Mouse (Mus musculus): ENCODE results near the gene 4930564D02Rik. TPM values are rescaled to one million over a fixed set of nuclear protein-coding genes. Genes with fewer than 3 reads are reported as not detected.

Gene 4930564D02Rik
- polyA plus RNA-seq, 1 experiment from 2014 or later = not detected

GRCm38 (mm10) chr3:105052937-105053697, 13.5 kb upstream of the 4930564D02Rik start, which contains the start of gene Cttnbp2nl:
Cttnbp2nl (minus strand) TSS chr3:105053146.
- Histone ChIP-seq H3K4me2 (ENCODE audit: low read depth, severe bottlenecking) (peak within 1 kb of the TSS; percentile 83), H3K9ac (ENCODE audit: low read length) (peak within 1 kb of the TSS; percentile 84), H3K9me3 (ENCODE audit: control insufficient read depth, low read length) (no peaks in the 10 kb centered on the region), H3K27ac (replicated peaks; ENCODE audit: low read depth, low read length) (peak within 1 kb of the TSS; percentile 57; the same call in 1 of the 2 replicates), H3K27me3 (ENCODE audit: control insufficient read depth, insufficient read depth, low read length) (no peaks in the 10 kb centered on the region), H3K4me3 (ENCODE audit: low read depth, low read length) (peak within 1 kb of the TSS; percentile 89), H3K4me1 (ENCODE audit: control insufficient read depth, insufficient read depth, low read length) (peaks cover 13% of the 10 kb centered on the region), H3K36me3 (ENCODE audit: control insufficient read depth, insufficient read depth, low read length) (peaks cover 3% of the 10 kb centered on the region; the same call in 1 of the 2 replicates)
- peak; percentile 99 for ATAC-seq (ENCODE audit: insufficient number of reproducible peaks, low FRiP score, low TSS enrichment, low read depth)
- WGBS = 4% methylated on average over 31 of the region's 31 CpGs
- peak; percentile 99 for DNase-seq (ENCODE audit: low spot score)

- peak overlapping the region; percentile 57 for H3K4me2 ChIP-seq (ENCODE audit: low read depth, severe bottlenecking)
- ATAC-seq (ENCODE audit: insufficient number of reproducible peaks, low FRiP score, low TSS enrichment, low read depth) (no peak), DNase-seq (ENCODE audit: low spot score) (no peak)
- peak overlapping the region; percentile 89 for H3K4me3 ChIP-seq (ENCODE audit: low read depth, low read length)
- peaks cover 3% of the 10 kb centered on the region; the same call in 1 of the 2 replicates for H3K36me3 ChIP-seq (ENCODE audit: control insufficient read depth, insufficient read depth, low read length)
- H3K27me3 ChIP-seq (ENCODE audit: control insufficient read depth, insufficient read depth, low read length) = no peaks in the 10 kb centered on the region
- H3K9me3 ChIP-seq (ENCODE audit: control insufficient read depth, low read length) = no peaks in the 10 kb centered on the region
- 0 out of 2 replicates have a peak overlapping the region, but pooled peaks have one; percentile 23 for H3K27ac ChIP-seq (replicated peaks; ENCODE audit: low read depth, low read length)
- H3K9ac ChIP-seq (ENCODE audit: low read length) = 0 out of 2 replicates have a peak overlapping the region, but pooled peaks have one; percentile 3
- 69% methylated on average over 4 of the region's 4 CpGs for WGBS
- H3K4me1 ChIP-seq (ENCODE audit: control insufficient read depth, insufficient read depth, low read length) = peaks cover 13% of the 10 kb centered on the region
Measured at GRCm38 (mm10) chr3:105053698-105054001, 13.0 kb upstream of the 4930564D02Rik start.

- H3K27me3 ChIP-seq (ENCODE audit: control insufficient read depth, insufficient read depth, low read length) = no peaks in the 10 kb centered on the region
- DNase-seq (ENCODE audit: low spot score) (no peak), ATAC-seq (ENCODE audit: insufficient number of reproducible peaks, low FRiP score, low TSS enrichment, low read depth) (no peak)
- H3K36me3 ChIP-seq (ENCODE audit: control insufficient read depth, insufficient read depth, low read length) = no peaks in the 10 kb centered on the region
- H3K27ac ChIP-seq (replicated peaks; ENCODE audit: low read depth, low read length) = no peak overlapping the region
- WGBS = 78% methylated on average over 7 of the region's 7 CpGs
- H3K9me3 ChIP-seq (ENCODE audit: control insufficient read depth, low read length) = no peaks in the 10 kb centered on the region
- H3K4me2 ChIP-seq (ENCODE audit: low read depth, severe bottlenecking) = no peak overlapping the region
- no peak overlapping the region for H3K9ac ChIP-seq (ENCODE audit: low read length)
- peaks cover 17% of the 10 kb centered on the region for H3K4me1 ChIP-seq (ENCODE audit: control insufficient read depth, insufficient read depth, low read length)
- H3K4me3 ChIP-seq (ENCODE audit: low read depth, low read length) = no peak overlapping the region
Measured at GRCm38 (mm10) chr3:105054952-105055351, 11.7 kb upstream of the 4930564D02Rik start.

GRCm38 (mm10) chr3:105055666-105056065, 11.0 kb upstream of the 4930564D02Rik start:
- H3K27ac ChIP-seq (replicated peaks; ENCODE audit: low read depth, low read length) = no peak overlapping the region
- H3K27me3 ChIP-seq (ENCODE audit: control insufficient read depth, insufficient read depth, low read length) = no peaks in the 10 kb centered on the region
- no peaks in the 10 kb centered on the region for H3K36me3 ChIP-seq (ENCODE audit: control insufficient read depth, insufficient read depth, low read length)
- H3K9ac ChIP-seq (ENCODE audit: low read length) = no peak overlapping the region
- 75% methylated on average over 4 of the region's 4 CpGs for WGBS
- ATAC-seq (ENCODE audit: insufficient number of reproducible peaks, low FRiP score, low TSS enrichment, low read depth) (no peak), DNase-seq (ENCODE audit: low spot score) (no peak)
- H3K4me3 ChIP-seq (ENCODE audit: low read depth, low read length) = no peak overlapping the region
- peaks cover 15% of the 10 kb centered on the region for H3K4me1 ChIP-seq (ENCODE audit: control insufficient read depth, insufficient read depth, low read length)
- no peaks in the 10 kb centered on the region for H3K9me3 ChIP-seq (ENCODE audit: control insufficient read depth, low read length)
- no peak overlapping the region for H3K4me2 ChIP-seq (ENCODE audit: low read depth, severe bottlenecking)

- Histone ChIP-seq H3K27ac (replicated peaks; ENCODE audit: low read depth, low read length) (no peak overlapping the region), H3K27me3 (ENCODE audit: control insufficient read depth, insufficient read depth, low read length) (no peaks in the 10 kb centered on the region), H3K36me3 (ENCODE audit: control insufficient read depth, insufficient read depth, low read length) (no peaks in the 10 kb centered on the region), H3K4me1 (ENCODE audit: control insufficient read depth, insufficient read depth, low read length) (peaks cover 11% of the 10 kb centered on the region), H3K9ac (ENCODE audit: low read length) (peak overlapping the region; percentile 39), H3K4me2 (ENCODE audit: low read depth, severe bottlenecking) (peak overlapping the region; percentile 36; the same call in 1 of the 2 replicates), H3K9me3 (ENCODE audit: control insufficient read depth, low read length) (no peaks in the 10 kb centered on the region), H3K4me3 (ENCODE audit: low read depth, low read length) (no peak overlapping the region)
- DNase-seq (ENCODE audit: low spot score) (peak; percentile 93), ATAC-seq (ENCODE audit: insufficient number of reproducible peaks, low FRiP score, low TSS enrichment, low read depth) (0 out of 2 replicates have a peak, but pooled peaks have one; percentile 40)
- 17% methylated on average over 25 of the region's 25 CpGs for WGBS
Measured at GRCm38 (mm10) chr3:105058627-105059513, 7.8 kb upstream of the 4930564D02Rik start.

GRCm38 (mm10) chr3:105059911-105060310, 6.7 kb upstream of the 4930564D02Rik start:
- Histone ChIP-seq H3K9ac (ENCODE audit: low read length) (no peak overlapping the region), H3K4me2 (ENCODE audit: low read depth, severe bottlenecking) (no peak overlapping the region), H3K4me3 (ENCODE audit: low read depth, low read length) (no peak overlapping the region), H3K4me1 (ENCODE audit: control insufficient read depth, insufficient read depth, low read length) (peaks cover 11% of the 10 kb centered on the region), H3K27ac (replicated peaks; ENCODE audit: low read depth, low read length) (no peak overlapping the region), H3K9me3 (ENCODE audit: control insufficient read depth, low read length) (no peaks in the 10 kb centered on the region), H3K27me3 (ENCODE audit: control insufficient read depth, insufficient read depth, low read length) (no peaks in the 10 kb centered on the region), H3K36me3 (ENCODE audit: control insufficient read depth, insufficient read depth, low read length) (no peaks in the 10 kb centered on the region)
- no peak for ATAC-seq (ENCODE audit: insufficient number of reproducible peaks, low FRiP score, low TSS enrichment, low read depth)
- 79% methylated on average over 7 of the region's 7 CpGs for WGBS
- DNase-seq (ENCODE audit: low spot score) = no peak

- peaks cover 11% of the 10 kb centered on the region for H3K4me1 ChIP-seq (ENCODE audit: control insufficient read depth, insufficient read depth, low read length)
- peak overlapping the region; percentile 79 for H3K27ac ChIP-seq (replicated peaks; ENCODE audit: low read depth, low read length)
- H3K27me3 ChIP-seq (ENCODE audit: control insufficient read depth, insufficient read depth, low read length) = no peaks in the 10 kb centered on the region
- ATAC-seq (ENCODE audit: insufficient number of reproducible peaks, low FRiP score, low TSS enrichment, low read depth) (peak; percentile 54; the same call in 1 of the 2 replicates), DNase-seq (ENCODE audit: low spot score) (peak; percentile 47)
- 20% methylated on average over 6 of the region's 6 CpGs for WGBS
- peak overlapping the region; percentile 17 for H3K4me2 ChIP-seq (ENCODE audit: low read depth, severe bottlenecking)
- H3K36me3 ChIP-seq (ENCODE audit: control insufficient read depth, insufficient read depth, low read length) = no peaks in the 10 kb centered on the region
- H3K4me3 ChIP-seq (ENCODE audit: low read depth, low read length) = no peak overlapping the region
- H3K9ac ChIP-seq (ENCODE audit: low read length) = no peak overlapping the region
- no peaks in the 10 kb centered on the region for H3K9me3 ChIP-seq (ENCODE audit: control insufficient read depth, low read length)
Measured at GRCm38 (mm10) chr3:105060992-105061391, 5.7 kb upstream of the 4930564D02Rik start.

- Histone ChIP-seq H3K27ac (replicated peaks; ENCODE audit: low read depth, low read length) (peak overlapping the region; percentile 79; the same call in 1 of the 2 replicates), H3K4me1 (ENCODE audit: control insufficient read depth, insufficient read depth, low read length) (peaks cover 11% of the 10 kb centered on the region), H3K4me3 (ENCODE audit: low read depth, low read length) (no peak overlapping the region), H3K36me3 (ENCODE audit: control insufficient read depth, insufficient read depth, low read length) (no peaks in the 10 kb centered on the region), H3K9ac (ENCODE audit: low read length) (no peak overlapping the region), H3K4me2 (ENCODE audit: low read depth, severe bottlenecking) (no peak overlapping the region), H3K27me3 (ENCODE audit: control insufficient read depth, insufficient read depth, low read length) (no peaks in the 10 kb centered on the region), H3K9me3 (ENCODE audit: control insufficient read depth, low read length) (no peaks in the 10 kb centered on the region)
- WGBS = 78% methylated on average over 3 of the region's 3 CpGs
- no peak for DNase-seq (ENCODE audit: low spot score)
- no peak for ATAC-seq (ENCODE audit: insufficient number of reproducible peaks, low FRiP score, low TSS enrichment, low read depth)
Measured at GRCm38 (mm10) chr3:105061496-105061895, 5.1 kb upstream of the 4930564D02Rik start.

Data from limb, embryonic 11.5 days (tissue).